Mouse (Mus musculus) bone marrow macrophage, adult 2 months (primary cell): ENCODE measurements around the gene Ccdc170.

Source experiments
- CTCF ChIP-seq: IDR thresholded peaks from 2 replicates; pipeline ENCODE4 v1.5.1; 2012; ENCODE audit warnings: low read depth, mild to moderate bottlenecking, low read length, moderate library complexity
- POLR2A ChIP-seq: IDR thresholded peaks from 2 replicates; pipeline ENCODE4 v1.6.1; 2012; ENCODE audit warnings: mild to moderate bottlenecking, low read depth, low read length, borderline replicate concordance

DNA sequence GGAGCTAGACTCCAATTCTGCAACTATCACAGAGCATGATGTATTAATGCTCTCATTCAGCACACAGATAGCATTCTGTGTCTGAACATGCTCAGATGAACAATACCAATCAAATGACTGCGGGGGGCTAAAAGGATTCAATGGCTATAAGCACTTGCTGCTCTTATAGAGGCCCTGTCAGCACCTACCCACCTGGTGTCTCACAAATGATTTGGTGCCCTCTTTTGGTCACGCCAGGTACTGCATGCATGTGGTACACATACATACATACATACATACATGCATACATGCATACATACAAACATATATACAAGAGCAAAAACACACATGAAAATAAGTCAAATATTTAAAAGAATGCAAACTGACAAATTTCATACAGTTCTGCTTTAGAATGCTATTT is 63.2 kb downstream of the Ccdc170 start:
- no peak for TF ChIP-seq CTCF
- no peak for TF ChIP-seq POLR2A
